22 mouse cellular contexts compared by ENCODE assay signal in genomic region chrX:101952436-101952835, GRCm38 (mm10).
DNase-seq lines count a peak whose midpoint lies in the region; ATAC-seq and TF ChIP-seq lines count a peak whose summit lies in the region.
"Had no signal": no experiment of that assay in that cellular context is flagged by ENCODE, and none has a peak within 500 bp of the region (broad histone marks: within the 10 kb centered on the region; RNA-seq: fewer than 3 reads in every experiment).

No protein-coding gene starts in this region.

- H3K9me3 ChIP-seq in kidney, embryonic 14.5 days (ENCODE audit: control insufficient read depth, low read length) = no peaks in the 10 kb centered on the region
- H3K9me3 ChIP-seq in liver, embryonic 12.5 days (replicated peaks) = no peaks in the 10 kb centered on the region
- no peaks in the 10 kb centered on the region for H3K9me3 ChIP-seq in stomach, postnatal 0 days (ENCODE audit: control insufficient read depth, low read length)
- H3K9me3 ChIP-seq: embryonic facial prominence, embryonic 13.5 days; embryonic facial prominence, embryonic 15.5 days; forebrain, embryonic 10.5 days; forebrain, embryonic 12.5 days had no signal

- 70% methylated on average over 6 of the region's 6 CpGs for whole genome bisulfite sequencing in kidney, embryonic 14.5 days
- WGBS in liver, adult 2 months = 29% methylated on average over 6 of the region's 6 CpGs
- 53% methylated on average over 6 of the region's 6 CpGs for WGBS in liver, embryonic 12.5 days (ENCODE audit: insufficient replicate concordance)
- WGBS in stomach, postnatal 0 days = 54% methylated on average over 6 of the region's 6 CpGs

- no peaks in the 10 kb centered on the region for H3K4me1 ChIP-seq in kidney, embryonic 14.5 days (ENCODE audit: control insufficient read depth, insufficient read depth, low read length)
- H3K4me1 ChIP-seq in liver, adult 2 months (ENCODE audit: control insufficient read depth, insufficient read depth, low read length) = peaks cover 5% of the 10 kb centered on the region
- H3K4me1 ChIP-seq in liver, embryonic 12.5 days = no peaks in the 10 kb centered on the region
- no peaks in the 10 kb centered on the region for H3K4me1 ChIP-seq in stomach, postnatal 0 days (replicated peaks; ENCODE audit: control insufficient read depth, insufficient read depth)
- H3K4me1 ChIP-seq: embryonic facial prominence, embryonic 13.5 days had no signal

- TF ChIP-seq EP300 in stomach, postnatal 0 days (optimal IDR thresholded peaks at IDR 0.05) = no peak

- H3K4me3 ChIP-seq in kidney, embryonic 14.5 days (ENCODE audit: low read length) = no peak overlapping the region
- no peak overlapping the region for H3K4me3 ChIP-seq in liver, adult 2 months (ENCODE audit: insufficient read depth, low read depth, low read length)
- H3K4me3 ChIP-seq in liver, embryonic 12.5 days = no peak overlapping the region
- H3K4me3 ChIP-seq in stomach, postnatal 0 days (ENCODE audit: low read depth, low read length) = no peak overlapping the region
- H3K4me3 ChIP-seq: embryonic facial prominence, embryonic 13.5 days; embryonic facial prominence, embryonic 15.5 days; erythroblast, embryonic 14.5 days; forebrain, embryonic 10.5 days; forebrain, embryonic 12.5 days had no signal

- H3K79me2 ChIP-seq in liver, adult 2 months (ENCODE audit: control insufficient read depth, insufficient read depth, low read length) = no peaks in the 10 kb centered on the region

- no peak for ATAC-seq in kidney, embryonic 14.5 days (ENCODE audit: low FRiP score, low TSS enrichment)
- no peak for ATAC-seq in liver, embryonic 12.5 days
- no peak for ATAC-seq in stomach, postnatal 0 days (ENCODE audit: low FRiP score, low TSS enrichment)
- ATAC-seq: forebrain, embryonic 14.5 days had no signal

- no peak overlapping the region for H3K27ac ChIP-seq in kidney, embryonic 14.5 days (ENCODE audit: low read depth, low read length)
- no peak overlapping the region; the same call in 1 of the 2 replicates for H3K27ac ChIP-seq in liver, adult 2 months (replicated peaks; ENCODE audit: insufficient read depth, low read depth, low read length)
- no peak overlapping the region for H3K27ac ChIP-seq in liver, embryonic 12.5 days
- no peak overlapping the region for H3K27ac ChIP-seq in stomach, postnatal 0 days (replicated peaks)
- H3K27ac ChIP-seq: embryonic facial prominence, embryonic 13.5 days; embryonic facial prominence, embryonic 15.5 days; forebrain, embryonic 10.5 days; forebrain, embryonic 12.5 days had no signal

- H3K36me3 ChIP-seq in kidney, embryonic 14.5 days (ENCODE audit: control insufficient read depth, insufficient read depth, low read length) = no peaks in the 10 kb centered on the region
- no peaks in the 10 kb centered on the region for H3K36me3 ChIP-seq in liver, adult 2 months (ENCODE audit: control insufficient read depth, insufficient read depth, low read length)
- H3K36me3 ChIP-seq in liver, embryonic 12.5 days = no peaks in the 10 kb centered on the region
- H3K36me3 ChIP-seq in stomach, postnatal 0 days (ENCODE audit: control insufficient read depth, insufficient read depth, low read length) = no peaks in the 10 kb centered on the region
- H3K36me3 ChIP-seq: embryonic facial prominence, embryonic 13.5 days; embryonic facial prominence, embryonic 15.5 days; forebrain, embryonic 10.5 days; forebrain, embryonic 12.5 days had no signal

- 0 out of 2 replicates have a peak, but pooled peaks cover 2% of the 10 kb centered on the region for H3K27me3 ChIP-seq in kidney, embryonic 14.5 days (ENCODE audit: control insufficient read depth, insufficient read depth, low read length)
- H3K27me3 ChIP-seq in liver, adult 2 months (ENCODE audit: control insufficient read depth, insufficient read depth, low read length) = no peaks in the 10 kb centered on the region
- H3K27me3 ChIP-seq in liver, embryonic 12.5 days (replicated peaks) = peaks cover 39% of the 10 kb centered on the region
- no peaks in the 10 kb centered on the region for H3K27me3 ChIP-seq in stomach, postnatal 0 days (ENCODE audit: control insufficient read depth, insufficient read depth, low read length)
- H3K27me3 ChIP-seq: embryonic facial prominence, embryonic 15.5 days had no signal

- no peak overlapping the region for H3K4me2 ChIP-seq in kidney, embryonic 14.5 days (replicated peaks; ENCODE audit: low read depth, low read length)
- H3K4me2 ChIP-seq in liver, embryonic 12.5 days = no peak overlapping the region
- no peak overlapping the region for H3K4me2 ChIP-seq in stomach, postnatal 0 days (replicated peaks; ENCODE audit: low read depth)
- H3K4me2 ChIP-seq: embryonic facial prominence, embryonic 13.5 days; embryonic facial prominence, embryonic 15.5 days; forebrain, embryonic 12.5 days had no signal

- DNase-seq in kidney, adult 9 months = peak; percentile 60
- peak; percentile 64 for DNase-seq in liver, adult 2 months (ENCODE audit: extremely low read depth, low read depth, low spot score)
- peak; percentile 2 for DNase-seq in naive thymus-derived CD4-positive, alpha-beta T cell, adult 2 months (ENCODE audit: low read depth)
- no peak for DNase-seq in stomach, postnatal 0 days (ENCODE audit: low spot score)
- DNase-seq: adrenal gland, adult 2 months; adrenal gland, postnatal 10 days; adrenal gland, postnatal 25 days; cerebellum, adult 11 months; cerebellum, adult 18-20 months; cerebellum, adult 8-10 months; cerebellum, adult 9-11 months; cerebellum, postnatal 14 days; cerebellum, postnatal 36 days; embryo, embryonic 11 days had no signal

- no peak for TF ChIP-seq CTCF in liver, adult 2 months (IDR thresholded peaks at IDR 0.05; ENCODE audit: low read depth, low read length)
- no peak for TF ChIP-seq CTCF in stomach, postnatal 0 days (IDR thresholded peaks at IDR 0.05; ENCODE audit: low read depth)

- no peak for TF ChIP-seq POLR2A in liver, adult 2 months (IDR thresholded peaks at IDR 0.05; ENCODE audit: extremely low read depth, insufficient read depth, low read length)

- H3K9ac ChIP-seq in kidney, embryonic 14.5 days (ENCODE audit: low read depth, low read length) = no peak overlapping the region
- H3K9ac ChIP-seq in liver, adult 2 months (ENCODE audit: low read depth, low read length) = no peak overlapping the region
- no peak overlapping the region for H3K9ac ChIP-seq in liver, embryonic 12.5 days
- no peak overlapping the region for H3K9ac ChIP-seq in stomach, postnatal 0 days (ENCODE audit: low read length)
- H3K9ac ChIP-seq: embryonic facial prominence, embryonic 13.5 days; embryonic facial prominence, embryonic 15.5 days; forebrain, embryonic 12.5 days had no signal
